Mouse (Mus musculus) cerebellum, adult 11-12 months (tissue): ENCODE data around the gene Ankar.
A peak's percentile ranks its signal among the peaks of the same experiment; 100 is the strongest.

Experiments
- DNase-seq: peaks from one replicate; pipeline ENCODE4 v3.0.0; 2022

Gene Ankar

DNA sequence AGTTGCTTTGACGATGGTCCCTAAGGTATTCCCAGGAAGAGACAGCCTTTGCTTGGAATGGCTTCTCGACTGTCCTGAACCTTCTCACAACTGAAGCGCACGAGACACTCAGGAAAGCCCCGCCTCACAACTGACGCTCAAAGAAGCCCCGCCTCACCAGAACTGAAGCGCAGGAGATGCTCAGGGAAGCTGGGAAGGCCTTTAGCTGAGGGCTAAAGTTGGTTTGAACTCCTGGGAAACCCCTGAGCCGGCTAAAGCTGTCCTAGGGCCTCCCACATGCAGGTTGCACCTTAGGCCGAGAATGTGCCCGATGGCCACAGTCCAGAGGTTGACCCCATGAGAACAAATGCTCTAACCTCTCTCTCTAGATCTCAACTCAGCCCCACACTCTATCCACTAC is at the start of gene Ankar:
Ankar (minus strand) TSS at position 101 of the 400 bp plus-strand sequence.
- DNase-seq, result no peak

- peak; percentile 78 for DNase-seq
These were observed 46.0 kb upstream of the Ankar start for GRCm38 (mm10) chr1:72746382-72746781.

GRCm38 (mm10) chr1:72744816-72745506 is 44.6 kb upstream of the Ankar start:
- no peak for DNase-seq

- DNase-seq, result no peak
These were observed 41.0 kb upstream of the Ankar start for GRCm38 (mm10) chr1:72741406-72741805.

GRCm38 (mm10) chr1:72739681-72740063 is 39.3 kb upstream of the Ankar start:
- peak; percentile 31 for DNase-seq

DNA sequence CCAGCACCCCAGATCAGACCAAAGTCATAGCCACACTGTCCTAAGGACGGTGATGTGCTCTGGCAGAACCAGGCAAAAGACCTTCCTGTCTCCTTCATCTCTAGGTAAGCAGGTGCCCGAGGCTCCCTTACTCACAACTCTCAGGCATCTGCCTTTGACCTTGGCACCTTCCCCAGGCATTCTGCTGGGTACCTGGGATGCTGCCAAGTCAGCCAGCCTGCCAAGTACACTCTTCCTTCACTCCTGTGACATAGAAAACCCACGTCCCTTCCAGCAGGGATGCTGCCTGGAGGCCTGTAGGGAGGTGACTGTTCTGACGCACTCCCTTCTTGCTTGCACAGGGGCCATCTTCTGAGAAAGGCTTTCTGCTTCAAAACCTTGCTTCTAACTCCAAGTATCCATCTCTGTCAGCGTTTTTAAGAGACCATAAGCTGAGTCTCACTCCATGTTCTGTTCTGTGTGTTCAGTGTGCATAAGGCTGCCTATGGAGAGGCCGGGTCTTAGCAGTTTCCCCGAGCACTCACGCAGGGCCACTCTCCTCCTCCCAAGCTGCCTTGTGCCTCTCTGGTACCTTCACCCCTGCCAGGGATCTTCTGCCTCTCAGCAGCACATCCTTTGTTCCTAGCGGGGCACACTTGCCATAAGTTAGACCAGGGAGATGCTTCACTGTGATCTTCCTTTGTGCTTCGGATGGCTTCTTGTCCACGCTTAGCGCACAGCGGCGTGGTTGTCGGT is 38.7 kb upstream of the Ankar start:
- DNase-seq, result peak; percentile 84

- DNase-seq, result no peak
These were observed 36.2 kb upstream of the Ankar start for GRCm38 (mm10) chr1:72736397-72737125.

DNA sequence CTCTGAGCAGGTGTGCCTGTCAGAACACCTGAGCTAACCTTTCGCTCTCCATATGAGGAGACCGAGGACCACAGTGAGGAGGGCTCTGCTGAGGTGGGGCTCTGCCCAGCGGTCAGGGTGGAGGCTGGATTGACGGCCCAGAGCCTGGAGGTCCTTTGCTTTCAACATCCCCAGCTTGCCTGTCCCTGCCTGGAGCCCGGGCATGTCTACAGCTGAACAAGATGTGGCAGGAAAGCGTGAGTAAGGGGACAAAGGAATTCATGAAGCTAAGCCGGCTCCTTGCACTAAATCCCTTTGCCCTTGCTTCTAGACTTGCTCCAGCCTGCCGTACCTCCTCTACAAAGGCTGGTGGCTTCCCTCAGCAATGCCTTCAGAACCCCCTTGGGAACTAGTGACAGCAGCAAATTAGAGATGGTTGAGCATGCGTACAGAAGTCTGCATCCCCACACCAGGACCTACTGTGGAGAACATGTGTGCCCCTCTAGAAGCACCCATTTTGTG is 32.9 kb upstream of the Ankar start:
- DNase-seq, result no peak

DNA sequence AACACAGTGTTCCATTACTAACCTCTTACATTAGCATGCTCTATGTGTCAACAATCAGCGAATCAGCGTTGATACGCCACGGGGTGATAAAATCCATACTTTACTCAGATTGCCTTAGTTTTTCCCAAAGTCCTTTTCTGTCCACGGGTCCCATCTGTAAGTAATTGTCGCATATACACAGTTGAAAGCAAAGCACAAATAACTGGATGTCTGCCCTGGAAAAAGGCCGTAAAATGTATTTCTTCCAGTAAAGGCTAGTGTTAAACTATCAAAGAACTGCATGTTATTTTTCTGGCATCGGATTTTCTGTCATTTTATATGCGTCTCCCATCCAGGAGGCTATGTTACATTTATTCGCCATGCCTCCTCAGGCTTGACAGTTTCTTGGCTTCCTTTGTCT is 29.7 kb upstream of the Ankar start:
- no peak for DNase-seq

GRCm38 (mm10) chr1:72728781-72729180 is 28.4 kb upstream of the Ankar start:
- DNase-seq, result no peak

GRCm38 (mm10) chr1:72725941-72726340 is 25.6 kb upstream of the Ankar start:
- no peak for DNase-seq

DNA sequence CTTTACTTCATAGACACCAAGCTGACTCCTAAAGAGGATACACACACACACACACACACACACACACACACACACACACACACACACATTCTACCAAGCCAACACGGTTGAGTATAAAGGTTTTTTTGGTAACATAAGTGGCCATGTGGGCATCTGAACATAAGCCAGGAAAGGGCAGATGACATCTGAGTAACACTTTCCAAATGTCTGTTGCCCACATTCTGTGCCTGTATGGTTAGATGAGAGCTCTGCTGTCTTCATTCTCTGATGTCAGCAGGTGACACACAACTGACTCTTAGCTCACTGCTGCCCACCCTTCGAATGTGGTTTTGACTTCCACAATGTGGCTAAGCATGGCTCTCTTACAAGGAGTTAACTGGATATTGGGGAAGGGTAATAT is 24.0 kb upstream of the Ankar start:
- peak; percentile 63 for DNase-seq

DNA sequence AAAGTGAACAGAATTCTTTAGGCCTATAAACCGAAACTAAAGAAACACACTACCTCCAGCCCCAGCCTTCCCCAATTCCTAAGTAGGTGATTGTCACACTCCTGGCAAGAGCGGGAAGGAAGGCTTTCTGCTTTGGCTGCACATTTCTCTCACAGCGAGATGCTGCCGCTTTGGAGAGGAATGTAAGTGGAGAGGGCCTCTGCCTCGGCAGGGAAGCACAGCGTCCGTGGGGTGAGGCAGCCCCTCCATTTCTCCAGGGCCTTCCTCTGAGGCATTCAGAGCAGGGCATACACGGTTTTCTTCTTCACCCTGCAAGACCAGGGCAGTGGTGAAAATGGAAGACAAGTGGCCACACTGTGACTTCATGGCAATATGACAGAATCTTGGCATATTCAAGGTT is 22.3 kb upstream of the Ankar start:
- DNase-seq, result no peak

DNA sequence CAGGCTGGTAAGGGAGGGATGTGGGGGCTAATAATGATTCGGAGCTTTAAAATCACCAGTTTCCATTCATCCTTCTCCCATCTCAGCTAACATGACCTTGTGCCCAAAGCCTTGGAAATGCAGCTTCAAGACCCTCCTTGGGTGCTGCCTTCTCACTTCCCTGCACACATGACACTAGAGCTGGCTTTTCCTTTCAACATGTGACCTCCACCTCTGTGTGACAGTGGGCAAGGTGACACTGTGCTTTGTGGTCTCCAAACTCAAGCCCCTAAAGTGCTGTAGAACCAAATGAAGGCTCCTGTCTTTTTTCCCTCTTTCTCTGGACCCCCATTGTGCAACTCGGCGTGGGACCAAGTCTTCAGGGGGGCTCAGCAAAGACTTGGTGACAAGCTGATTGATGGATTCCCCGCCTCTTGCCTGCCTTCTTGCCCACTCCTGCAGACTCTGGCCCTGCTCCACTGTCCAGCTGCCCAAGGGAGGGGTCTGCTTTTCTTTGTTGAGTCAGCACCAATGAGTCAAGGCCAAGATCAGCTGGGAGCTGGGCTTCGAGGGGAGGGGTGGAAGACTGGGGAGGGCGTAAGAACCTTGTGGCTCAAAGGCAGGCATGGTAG is 19.8 kb upstream of the Ankar start:
- no peak for DNase-seq

DNA sequence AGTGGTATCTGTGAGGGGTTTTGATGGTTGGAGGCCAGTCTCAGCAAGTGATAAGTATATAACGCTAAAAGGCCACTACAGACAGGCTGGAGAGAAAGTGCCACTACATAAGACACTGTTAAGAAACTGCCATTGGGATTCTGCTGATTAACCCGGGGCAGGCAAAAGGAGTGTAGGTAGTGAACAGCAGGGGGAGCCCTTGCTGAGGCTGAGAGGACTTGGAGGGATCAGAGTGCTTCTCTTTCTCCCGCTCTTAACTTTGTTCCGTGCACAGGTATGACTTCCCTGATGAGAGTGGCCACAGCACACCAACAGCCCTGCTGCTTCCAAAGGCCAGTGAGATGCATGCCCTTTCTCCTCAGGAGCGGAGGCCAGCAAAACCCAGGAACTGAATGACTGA is 18.5 kb upstream of the Ankar start:
- DNase-seq, result no peak

DNA sequence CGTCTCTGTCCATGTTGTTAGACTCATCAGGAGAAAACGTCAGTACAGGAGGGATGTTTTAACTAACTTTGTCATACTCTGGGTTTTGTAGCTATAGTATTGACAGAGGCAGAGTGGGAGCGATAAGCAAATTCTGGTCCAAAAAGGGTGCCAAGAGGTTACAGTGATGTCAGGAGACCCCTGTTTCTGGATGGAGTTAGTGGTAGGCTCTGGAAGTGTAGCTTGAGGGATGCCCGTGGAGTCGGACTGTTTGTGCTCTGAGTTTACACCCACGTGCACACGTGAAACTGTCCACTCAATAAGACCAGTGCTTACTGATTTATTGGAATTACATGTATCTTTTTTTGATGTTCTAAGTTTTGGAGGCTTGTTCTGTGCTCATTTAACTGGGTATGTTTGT is 17.2 kb upstream of the Ankar start:
- DNase-seq, result no peak

DNA sequence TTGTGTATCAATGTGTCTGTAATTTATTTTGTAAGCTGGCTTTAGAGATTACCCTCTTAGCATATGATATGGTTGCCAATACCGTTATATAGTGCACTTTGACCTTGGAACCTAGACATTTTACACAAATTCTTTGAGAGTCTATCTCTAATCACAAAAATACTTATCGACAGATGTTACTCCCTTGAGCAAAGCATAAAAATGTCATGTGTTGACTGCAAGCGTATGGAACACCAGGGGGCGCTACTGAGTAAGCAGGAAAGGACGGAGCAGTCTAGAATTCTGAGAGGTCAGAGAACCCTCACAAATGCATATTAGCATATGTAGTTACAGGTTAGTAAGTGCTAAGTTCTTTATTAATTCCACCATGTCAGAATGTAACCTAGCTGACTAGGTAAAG is 16.5 kb upstream of the Ankar start:
- DNase-seq, result peak; percentile 59

DNA sequence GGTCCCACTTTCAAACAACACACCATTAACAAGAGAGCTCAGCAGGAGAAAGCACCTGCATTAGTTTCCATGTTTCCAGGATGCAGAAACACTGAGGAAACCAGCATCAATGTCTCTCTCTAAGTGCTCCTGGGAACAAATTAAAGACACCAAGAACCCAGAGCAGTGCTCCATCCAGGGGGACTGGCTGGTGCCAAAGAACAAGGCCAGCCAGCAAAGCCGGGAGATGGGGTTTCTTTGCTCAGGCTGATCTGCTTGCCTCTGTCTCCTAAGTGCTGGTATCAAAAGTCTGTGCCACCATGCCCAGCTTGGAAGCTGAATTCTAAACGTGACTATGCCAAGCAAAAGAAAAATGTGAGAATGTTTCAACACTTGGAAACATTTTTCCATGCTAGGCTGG is 16.0 kb upstream of the Ankar start:
- DNase-seq, result no peak

DNA sequence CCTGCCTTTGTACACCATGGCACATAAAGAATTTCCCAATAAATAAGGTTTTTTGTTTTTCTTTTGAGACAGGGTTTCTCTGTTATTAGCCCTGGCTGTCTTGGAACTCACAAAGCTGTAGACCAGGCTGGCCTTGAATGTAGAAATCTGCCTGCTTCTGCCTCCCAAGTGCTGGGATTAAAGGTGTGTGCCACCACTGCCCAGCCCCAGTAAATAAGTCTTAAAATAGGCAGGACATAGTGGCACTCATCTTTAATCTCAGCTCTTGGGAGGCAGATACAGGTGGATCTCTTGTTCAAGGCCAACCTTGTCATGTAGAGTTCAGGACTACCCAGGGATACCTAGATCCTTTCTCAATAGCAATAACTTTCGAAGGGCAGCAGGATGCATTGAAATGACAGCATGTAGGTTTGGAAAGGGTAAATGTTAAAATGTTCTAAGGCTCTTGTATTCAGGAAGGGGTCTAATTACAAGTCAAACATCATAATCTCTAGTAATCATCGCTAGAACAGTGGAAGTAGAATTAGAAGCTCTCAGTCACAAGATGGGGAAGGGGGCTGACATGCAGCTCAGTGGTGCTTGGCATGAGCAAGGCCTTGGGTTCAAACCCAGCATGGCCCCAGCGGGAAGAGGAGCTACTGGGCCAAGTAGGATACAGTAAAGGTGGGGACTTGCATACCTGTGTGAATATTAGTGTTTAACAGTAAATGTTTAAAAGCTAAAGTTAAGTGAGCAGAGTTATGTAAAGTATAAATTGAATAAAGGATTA is 15.4 kb upstream of the Ankar start:
- DNase-seq, result no peak

- DNase-seq, result no peak
These were observed 14.7 kb upstream of the Ankar start for GRCm38 (mm10) chr1:72715065-72715464.

DNA sequence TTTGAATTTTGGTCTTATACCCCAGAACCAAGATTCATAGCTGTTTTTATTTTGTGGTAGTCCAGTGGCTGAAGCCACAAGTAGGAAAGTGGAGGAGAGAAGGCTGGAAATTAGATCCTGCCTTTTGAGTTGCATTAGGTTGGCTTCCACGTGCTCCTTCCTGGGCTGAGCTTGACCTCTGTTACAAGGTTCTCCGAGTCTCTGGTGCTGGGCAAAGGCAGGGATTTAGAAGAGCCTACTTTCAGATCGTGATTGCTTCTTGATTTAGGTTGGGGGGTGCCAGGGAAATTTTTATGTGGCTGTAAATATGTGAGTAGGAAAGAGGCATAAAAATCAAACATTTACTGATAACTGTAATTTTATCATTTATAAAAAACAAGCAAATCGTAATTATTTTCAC is 14.2 kb upstream of the Ankar start:
- no peak for DNase-seq

DNA sequence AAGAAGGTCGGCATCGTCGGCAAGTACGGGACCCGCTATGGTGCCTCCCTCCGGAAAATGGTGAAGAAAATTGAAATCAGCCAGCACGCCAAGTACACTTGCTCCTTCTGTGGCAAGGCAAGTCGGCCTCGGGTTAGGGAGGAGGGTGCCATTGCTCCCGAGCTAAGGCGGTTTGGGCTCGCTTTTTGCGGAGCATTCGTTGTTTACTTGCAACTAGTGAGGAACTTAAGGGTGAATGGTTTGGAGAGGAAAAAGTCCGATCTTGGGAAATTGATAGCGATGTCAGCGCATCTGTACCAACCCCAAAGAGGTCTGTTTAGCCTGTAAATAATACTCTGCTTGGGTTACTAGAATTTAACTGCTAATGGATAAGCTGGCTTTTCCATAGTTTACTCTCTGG is 11.3 kb upstream of the Ankar start:
- no peak for DNase-seq
